Mouse (Mus musculus): ENCODE measurements around the gene Mogs. TPM values are rescaled to one million over a fixed set of nuclear protein-coding genes. Genes with fewer than 3 reads are reported as not detected.

Mogs gene
- total and polyA plus RNA-seq, 2 experiments from 2014 or later: 7.9 to 28.1 TPM

DNA sequence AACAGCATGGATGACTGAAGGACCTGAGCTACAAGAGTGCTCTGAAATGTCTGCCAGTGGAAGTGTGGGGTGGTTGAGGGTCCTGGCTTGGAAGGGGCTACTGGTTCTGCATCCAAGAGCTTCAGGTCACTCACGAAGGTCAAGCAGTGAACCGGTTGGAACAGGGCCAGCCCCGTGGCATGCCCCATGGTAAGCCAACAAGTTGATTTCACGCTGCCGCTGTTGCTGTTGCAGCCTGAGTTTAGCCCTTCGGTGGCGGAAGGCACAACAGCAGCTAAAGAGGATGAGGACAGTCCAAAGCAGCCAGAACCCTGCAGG, 4.4 kb downstream of the Mogs start:
- H3K4me3 ChIP-seq (ENCODE audit: low read depth, low read length): no peak overlapping the region
- 60% methylated on average over 7 of the region's 7 CpGs for WGBS
- H3K9me3 ChIP-seq (replicated peaks; ENCODE audit: control insufficient read depth, low read length): no peaks in the 10 kb centered on the region
- ATAC-seq (ENCODE audit: insufficient read depth, low read depth) (no peak), DNase-seq (ENCODE audit: low spot score) (no peak)
- H3K4me1 ChIP-seq (ENCODE audit: control insufficient read depth, insufficient read depth): peaks cover 27% of the 10 kb centered on the region
- peaks cover 15% of the 10 kb centered on the region for H3K36me3 ChIP-seq (replicated peaks; ENCODE audit: control insufficient read depth, insufficient read depth, low read length)
- no peak overlapping the region for H3K4me2 ChIP-seq (ENCODE audit: low read depth, low read length)
- H3K9ac ChIP-seq (replicated peaks; ENCODE audit: low read depth, low read length): no peak overlapping the region
- no peak for TF ChIP-seq EP300 (IDR thresholded peaks at IDR 0.05; ENCODE audit: low read depth)
- no peak for TF ChIP-seq CTCF (IDR thresholded peaks at IDR 0.05; ENCODE audit: low read depth)
- H3K27ac ChIP-seq (ENCODE audit: low read depth): no peak overlapping the region
- H3K27me3 ChIP-seq (ENCODE audit: control insufficient read depth, insufficient read depth, low read length): no peaks in the 10 kb centered on the region

DNA sequence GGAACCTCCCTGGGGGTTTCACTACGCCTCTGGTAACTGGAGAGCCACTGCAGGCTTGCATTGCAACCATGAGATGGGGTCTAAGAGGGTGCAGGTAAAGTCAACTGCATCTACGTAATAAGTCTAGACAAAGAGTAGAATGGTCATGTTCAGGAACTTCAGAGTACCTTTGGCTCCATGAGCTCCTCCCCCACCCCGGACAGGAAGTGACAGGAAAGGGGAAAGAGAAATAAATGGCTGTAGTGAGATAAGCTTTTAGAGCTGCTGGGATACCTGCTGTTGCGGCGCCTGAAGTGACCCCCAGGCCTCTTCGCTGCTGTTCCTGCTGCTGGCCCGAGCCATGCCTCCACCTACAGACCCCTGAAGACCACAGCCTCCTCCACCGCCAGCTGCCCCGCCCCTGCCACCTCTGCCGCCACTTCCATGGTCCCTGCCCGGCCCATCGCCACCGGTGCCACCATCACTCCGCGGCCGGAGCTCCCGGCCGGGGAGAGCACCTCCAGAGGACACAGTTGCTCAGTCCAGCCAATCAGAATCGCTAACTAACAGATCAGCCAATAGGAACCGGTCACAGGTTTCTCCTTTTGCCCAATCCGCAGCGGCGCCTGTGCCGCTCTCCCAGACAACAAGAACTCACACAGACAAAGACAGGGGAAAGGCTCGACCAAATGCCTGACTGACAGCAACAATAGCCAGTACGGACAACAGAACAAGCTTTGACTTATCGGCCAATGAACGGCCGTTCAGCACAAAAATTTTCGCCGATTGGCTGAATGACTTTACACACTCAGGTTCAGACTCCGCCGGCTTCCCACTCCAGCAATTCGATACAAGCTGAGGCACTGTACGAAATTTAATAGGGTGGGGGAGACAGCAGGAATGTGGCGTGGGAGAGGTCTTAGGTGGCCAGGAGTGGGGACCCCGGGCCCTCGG, 5.9 kb downstream of the Mogs start, which contains the start of gene Wbp1:
Wbp1 (minus strand) TSS at position 630 of the 933 bp plus-strand sequence.
- peaks cover 22% of the 10 kb centered on the region for H3K4me1 ChIP-seq (ENCODE audit: control insufficient read depth, insufficient read depth)
- peak within 1 kb of the TSS; percentile 72 for H3K9ac ChIP-seq (replicated peaks; ENCODE audit: low read depth, low read length)
- under 1% methylated on average over 38 of the region's 38 CpGs for WGBS
- DNase-seq (ENCODE audit: low spot score) (peak; percentile 99), ATAC-seq (ENCODE audit: insufficient read depth, low read depth) (peak; percentile 95)
- H3K4me3 ChIP-seq (ENCODE audit: low read depth, low read length): peak within 1 kb of the TSS; percentile 60
- H3K27me3 ChIP-seq (ENCODE audit: control insufficient read depth, insufficient read depth, low read length): no peaks in the 10 kb centered on the region
- peak within 1 kb of the TSS; percentile 85 for H3K27ac ChIP-seq (ENCODE audit: low read depth)
- peak within 1 kb of the TSS; percentile 96 for H3K4me2 ChIP-seq (ENCODE audit: low read depth, low read length)
- no peaks in the 10 kb centered on the region for H3K9me3 ChIP-seq (replicated peaks; ENCODE audit: control insufficient read depth, low read length)
- peak; percentile 85; the same call in 1 of the 2 replicates for TF ChIP-seq EP300 (IDR thresholded peaks at IDR 0.05; ENCODE audit: low read depth)
- TF ChIP-seq CTCF (IDR thresholded peaks at IDR 0.05; ENCODE audit: low read depth): no peak
- H3K36me3 ChIP-seq (replicated peaks; ENCODE audit: control insufficient read depth, insufficient read depth, low read length): peaks cover 15% of the 10 kb centered on the region

DNA sequence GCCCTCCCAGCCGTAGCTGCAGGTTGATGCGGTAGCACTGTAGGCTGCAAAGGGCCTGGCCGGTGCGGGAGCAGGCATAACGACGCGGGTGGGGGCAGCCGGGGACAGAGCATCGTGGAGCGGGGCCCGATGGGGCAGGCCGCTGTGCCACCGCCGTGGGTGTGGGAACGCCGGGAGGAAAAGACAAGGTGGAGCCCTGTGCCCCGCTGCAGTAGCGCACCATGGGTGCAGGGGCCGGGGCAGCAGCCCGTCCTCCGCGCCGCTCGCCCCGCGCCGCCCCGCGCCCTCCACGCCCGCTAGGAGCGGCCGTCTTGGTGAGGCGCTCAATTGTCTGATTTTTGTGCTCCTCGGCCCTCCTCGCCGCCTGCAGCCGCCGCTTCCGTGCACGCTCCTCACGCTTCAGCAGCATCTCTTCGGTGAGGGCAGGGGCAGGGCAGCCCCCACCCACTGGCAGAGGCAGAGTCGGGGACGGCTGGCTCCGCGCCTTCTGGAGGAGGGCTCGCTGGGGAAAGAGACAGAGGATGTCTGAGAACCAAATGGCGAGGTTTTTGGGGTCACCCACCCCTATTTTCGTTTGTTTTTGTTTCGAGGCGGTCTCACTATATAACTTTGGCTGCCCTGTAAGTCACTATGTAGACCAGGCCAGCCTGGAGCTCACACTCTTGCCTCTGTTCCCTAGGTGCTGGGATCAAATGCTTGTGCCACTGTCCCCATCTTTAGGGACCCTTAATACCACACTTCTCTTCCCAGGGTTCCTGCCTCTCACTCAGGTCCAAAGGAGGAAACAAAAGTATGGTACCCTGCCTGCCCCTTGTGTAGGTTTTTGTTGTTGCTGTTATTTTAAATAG, 6.8 kb downstream of the Mogs start:
- peak overlapping the region; percentile 60 for H3K4me3 ChIP-seq (ENCODE audit: low read depth, low read length)
- H3K27ac ChIP-seq (ENCODE audit: low read depth): peak overlapping the region; percentile 85
- no peak for TF ChIP-seq CTCF (IDR thresholded peaks at IDR 0.05; ENCODE audit: low read depth)
- no peak for TF ChIP-seq EP300 (IDR thresholded peaks at IDR 0.05; ENCODE audit: low read depth)
- H3K9ac ChIP-seq (replicated peaks; ENCODE audit: low read depth, low read length): peak overlapping the region; percentile 72
- WGBS: 2% methylated on average over 38 of the region's 52 CpGs
- peaks cover 20% of the 10 kb centered on the region for H3K4me1 ChIP-seq (ENCODE audit: control insufficient read depth, insufficient read depth)
- no peaks in the 10 kb centered on the region for H3K9me3 ChIP-seq (replicated peaks; ENCODE audit: control insufficient read depth, low read length)
- H3K4me2 ChIP-seq (ENCODE audit: low read depth, low read length): peak overlapping the region; percentile 96
- H3K27me3 ChIP-seq (ENCODE audit: control insufficient read depth, insufficient read depth, low read length): no peaks in the 10 kb centered on the region
- peaks cover 12% of the 10 kb centered on the region for H3K36me3 ChIP-seq (replicated peaks; ENCODE audit: control insufficient read depth, insufficient read depth, low read length)
- ATAC-seq (ENCODE audit: insufficient read depth, low read depth) (peak; percentile 27), DNase-seq (ENCODE audit: low spot score) (no peak)

DNA sequence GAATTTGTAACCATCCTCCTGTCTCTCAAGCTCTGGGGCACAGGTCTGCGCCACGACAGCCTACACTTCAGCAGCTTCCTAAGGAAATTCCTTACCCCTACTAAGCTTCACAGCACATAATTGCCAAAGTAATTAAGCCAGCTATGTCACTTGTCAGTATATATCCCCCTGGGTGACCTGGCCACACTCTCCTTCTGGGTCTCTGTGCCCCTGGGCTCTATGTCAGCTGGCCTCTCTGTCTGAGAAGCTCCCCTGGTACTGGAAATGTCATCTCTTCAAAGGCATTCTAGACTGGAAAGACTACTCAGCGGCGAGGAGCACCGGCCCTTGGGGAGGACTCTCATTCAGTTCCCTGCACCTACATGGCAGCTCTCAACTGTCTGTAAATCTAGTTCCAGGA, 7.7 kb downstream of the Mogs start:
- Histone ChIP-seq H3K4me2 (ENCODE audit: low read depth, low read length) (no peak overlapping the region), H3K36me3 (replicated peaks; ENCODE audit: control insufficient read depth, insufficient read depth, low read length) (peaks cover 7% of the 10 kb centered on the region; the same call in 1 of the 2 replicates), H3K4me3 (ENCODE audit: low read depth, low read length) (no peak overlapping the region), H3K9ac (replicated peaks; ENCODE audit: low read depth, low read length) (no peak overlapping the region), H3K27ac (ENCODE audit: low read depth) (no peak overlapping the region), H3K27me3 (ENCODE audit: control insufficient read depth, insufficient read depth, low read length) (no peaks in the 10 kb centered on the region), H3K9me3 (replicated peaks; ENCODE audit: control insufficient read depth, low read length) (no peaks in the 10 kb centered on the region), H3K4me1 (ENCODE audit: control insufficient read depth, insufficient read depth) (peaks cover 20% of the 10 kb centered on the region)
- ATAC-seq (ENCODE audit: insufficient read depth, low read depth): no peak
- TF ChIP-seq EP300 (IDR thresholded peaks at IDR 0.05; ENCODE audit: low read depth) (no peak), CTCF (IDR thresholded peaks at IDR 0.05; ENCODE audit: low read depth) (no peak)
- no peak for DNase-seq (ENCODE audit: low spot score)
- 84% methylated on average over 5 of the region's 5 CpGs for WGBS

GRCm38 (mm10) chr6:83124851-83125312, 9.6 kb downstream of the Mogs start:
- no peak for TF ChIP-seq CTCF (IDR thresholded peaks at IDR 0.05; ENCODE audit: low read depth)
- 0 out of 2 replicates have a peak, but pooled peaks have one; percentile 70 for TF ChIP-seq EP300 (IDR thresholded peaks at IDR 0.05; ENCODE audit: low read depth)
- Histone ChIP-seq H3K9me3 (replicated peaks; ENCODE audit: control insufficient read depth, low read length) (no peaks in the 10 kb centered on the region), H3K27ac (ENCODE audit: low read depth) (no peak overlapping the region), H3K27me3 (ENCODE audit: control insufficient read depth, insufficient read depth, low read length) (no peaks in the 10 kb centered on the region), H3K4me2 (ENCODE audit: low read depth, low read length) (peak overlapping the region; percentile 87), H3K4me3 (ENCODE audit: low read depth, low read length) (peak overlapping the region; percentile 68), H3K36me3 (replicated peaks; ENCODE audit: control insufficient read depth, insufficient read depth, low read length) (no peaks in the 10 kb centered on the region), H3K9ac (replicated peaks; ENCODE audit: low read depth, low read length) (peak overlapping the region; percentile 58), H3K4me1 (ENCODE audit: control insufficient read depth, insufficient read depth) (peaks cover 20% of the 10 kb centered on the region)
- peak; percentile 22 for ATAC-seq (ENCODE audit: insufficient read depth, low read depth)
- DNase-seq (ENCODE audit: low spot score): peak; percentile 85
- WGBS: 0% methylated on average over 30 of the region's 30 CpGs

Measured in heart, postnatal 0 days (tissue).